Mouse (Mus musculus) embryonic facial prominence, embryonic 12.5 days (tissue): ENCODE results near the gene Csrnp2. TPM values are rescaled to one million over a fixed set of nuclear protein-coding genes. Genes with fewer than 3 reads are reported as not detected.

Source experiments
- ATAC-seq: fragments of 200-750 bp; cut with Nextera tagmentation; 2 replicates; pipeline ENCODE4 v1.8.0; 2017; ENCODE audit not compliant: insufficient number of reproducible peaks, insufficient read depth, low FRiP score, low TSS enrichment
- H3K27ac ChIP-seq: fragments of 300-500 bp; sonication (generic); 2 replicates; pipeline ENCODE4 v1.5.1; 2016; ENCODE audit warnings: mild to moderate bottlenecking
- H3K27me3 ChIP-seq: fragments of 300-500 bp; sonication (generic); 2 replicates; pipeline ENCODE4 v1.6.1; 2016; ENCODE audit warnings: mild to moderate bottlenecking, moderate library complexity
- H3K36me3 ChIP-seq: fragments of 300-500 bp; sonication (generic); 2 replicates; pipeline ENCODE4 v1.6.1; 2016; ENCODE audit warnings: mild to moderate bottlenecking
- H3K4me1 ChIP-seq: fragments of 300-500 bp; sonication (generic); 2 replicates; pipeline ENCODE4 v1.6.1; 2016
- H3K4me2 ChIP-seq: fragments of 300-500 bp; sonication (generic); replicated peaks from 2 replicates; pipeline ENCODE4 v1.6.1; 2016; ENCODE audit warnings: mild to moderate bottlenecking, moderate library complexity
- H3K4me3 ChIP-seq: fragments of 300-500 bp; sonication (generic); 2 replicates; pipeline ENCODE4 v1.5.1; 2016; ENCODE audit warnings: mild to moderate bottlenecking
- H3K9ac ChIP-seq: fragments of 300-500 bp; sonication (generic); 2 replicates; pipeline ENCODE4 v1.6.1; 2016; ENCODE audit warnings: mild to moderate bottlenecking, moderate library complexity
- H3K9me3 ChIP-seq: fragments of 300-500 bp; sonication (generic); 2 replicates; pipeline ENCODE4 v1.6.1; 2016; ENCODE audit warnings: mild to moderate bottlenecking, moderate library complexity
- WGBS: fragments of 180-500 bp; shearing (Covaris S2); methylation state at CpG from one replicate; pipeline ENCODE4 v1.1.7; 2016; 5-methylcytosine and 5-hydroxymethylcytosine counted together
- polyA plus RNA-seq: library from polyadenylated mRNA; unstranded; fragments of >200 nt; fragmentation: Nextera tagmentation; extraction: Ambion mirVana; gene quantifications from 2 replicates; pipeline ENCODE4 v1.2.1, GENCODE M21; 2016

Csrnp2 gene
- polyA plus RNA-seq, 1 experiment from 2014 or later = 34.9 TPM

GRCm38 (mm10) chr15:100456356-100456991 is 38.8 kb downstream of the Csrnp2 start:
- H3K27ac ChIP-seq = no peak overlapping the region
- no peak overlapping the region for H3K4me2 ChIP-seq
- H3K4me3 ChIP-seq = no peak overlapping the region
- H3K4me1 ChIP-seq = peaks cover 3% of the 10 kb centered on the region; the same call in 1 of the 2 replicates
- no peaks in the 10 kb centered on the region for H3K36me3 ChIP-seq
- no peaks in the 10 kb centered on the region for H3K9me3 ChIP-seq
- no peak for ATAC-seq
- 0 out of 2 replicates have a peak, but pooled peaks cover 3% of the 10 kb centered on the region for H3K27me3 ChIP-seq
- WGBS = 60% methylated on average over 7 of the region's 7 CpGs
- H3K9ac ChIP-seq = no peak overlapping the region

DNA sequence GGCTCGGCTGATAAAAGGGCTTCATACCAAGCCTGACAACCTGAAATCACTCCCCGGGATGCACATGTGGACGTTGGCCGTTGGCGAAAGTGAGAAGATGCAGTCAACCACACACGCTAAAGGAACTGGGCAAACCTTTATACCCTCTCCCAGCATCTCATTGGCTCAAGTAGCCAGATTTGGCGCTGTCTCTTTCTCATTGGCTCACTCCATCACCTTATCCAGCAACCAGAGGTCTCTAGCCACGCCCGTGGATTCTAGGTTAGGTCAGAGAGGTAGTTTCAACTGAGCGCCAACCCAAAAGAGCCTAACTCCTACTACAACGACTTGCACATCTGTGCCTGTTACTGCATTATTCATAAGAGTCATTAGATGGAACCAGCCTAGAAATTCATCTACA is 42.8 kb downstream of the Csrnp2 start:
- Histone ChIP-seq H3K4me3 (no peak overlapping the region), H3K9ac (no peak overlapping the region), H3K9me3 (no peaks in the 10 kb centered on the region), H3K4me2 (no peak overlapping the region), H3K27me3 (no peaks in the 10 kb centered on the region), H3K4me1 (peaks cover 9% of the 10 kb centered on the region; the same call in 1 of the 2 replicates), H3K36me3 (no peaks in the 10 kb centered on the region), H3K27ac (no peak overlapping the region)
- ATAC-seq = no peak
- WGBS = 82% methylated on average over 11 of the region's 11 CpGs

DNA sequence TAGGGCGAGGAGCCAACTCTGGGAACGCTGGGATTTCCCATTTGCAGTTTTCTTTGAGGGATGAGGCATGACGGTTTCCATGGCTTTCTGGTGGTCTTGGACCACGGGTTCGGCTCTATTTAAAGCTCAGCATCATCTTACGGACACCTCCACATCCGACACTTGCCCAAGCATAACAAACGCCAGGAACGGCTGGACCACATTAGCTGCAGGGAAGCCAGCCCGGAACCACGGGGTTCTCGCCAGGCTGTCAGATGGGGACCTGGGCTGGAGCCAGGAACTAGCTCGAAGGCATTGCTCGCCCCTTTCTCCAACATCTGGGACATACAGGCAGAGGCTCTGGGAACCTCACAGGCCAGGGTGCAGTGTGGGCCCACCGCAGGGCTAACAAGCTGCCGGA is 44.0 kb downstream of the Csrnp2 start:
- ATAC-seq = no peak
- Histone ChIP-seq H3K4me3 (no peak overlapping the region), H3K4me1 (peaks cover 7% of the 10 kb centered on the region; the same call in 1 of the 2 replicates), H3K9ac (no peak overlapping the region), H3K36me3 (no peaks in the 10 kb centered on the region), H3K27me3 (no peaks in the 10 kb centered on the region), H3K4me2 (no peak overlapping the region), H3K27ac (no peak overlapping the region), H3K9me3 (no peaks in the 10 kb centered on the region)
- WGBS = 49% methylated on average over 16 of the region's 16 CpGs

DNA sequence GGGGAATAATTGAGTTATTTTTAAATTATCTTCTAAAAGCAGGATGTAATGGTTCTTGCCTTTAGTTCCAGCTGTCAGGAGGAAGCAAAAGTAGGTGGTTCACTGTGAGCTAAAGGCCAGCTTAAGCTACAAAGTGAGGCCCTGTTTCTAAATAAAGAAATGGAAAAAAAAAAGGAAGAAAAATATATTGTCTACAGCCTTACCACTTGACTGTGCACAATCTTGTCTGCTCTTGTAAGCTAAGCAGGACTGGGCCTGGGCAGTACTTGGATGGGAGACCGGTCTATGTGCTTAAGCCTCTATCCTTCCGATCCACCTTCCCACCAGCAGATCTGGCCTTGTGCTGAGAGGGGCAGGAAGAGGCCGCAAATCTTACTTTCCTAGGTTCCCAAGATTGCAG is 45.8 kb downstream of the Csrnp2 start:
- peaks cover 7% of the 10 kb centered on the region; the same call in 1 of the 2 replicates for H3K4me1 ChIP-seq
- H3K9me3 ChIP-seq = no peaks in the 10 kb centered on the region
- H3K9ac ChIP-seq = no peak overlapping the region
- 93% methylated on average over 3 of the region's 3 CpGs for WGBS
- no peak overlapping the region for H3K4me2 ChIP-seq
- H3K36me3 ChIP-seq = no peaks in the 10 kb centered on the region
- H3K27ac ChIP-seq = no peak overlapping the region
- no peaks in the 10 kb centered on the region for H3K27me3 ChIP-seq
- no peak for ATAC-seq
- H3K4me3 ChIP-seq = no peak overlapping the region

DNA sequence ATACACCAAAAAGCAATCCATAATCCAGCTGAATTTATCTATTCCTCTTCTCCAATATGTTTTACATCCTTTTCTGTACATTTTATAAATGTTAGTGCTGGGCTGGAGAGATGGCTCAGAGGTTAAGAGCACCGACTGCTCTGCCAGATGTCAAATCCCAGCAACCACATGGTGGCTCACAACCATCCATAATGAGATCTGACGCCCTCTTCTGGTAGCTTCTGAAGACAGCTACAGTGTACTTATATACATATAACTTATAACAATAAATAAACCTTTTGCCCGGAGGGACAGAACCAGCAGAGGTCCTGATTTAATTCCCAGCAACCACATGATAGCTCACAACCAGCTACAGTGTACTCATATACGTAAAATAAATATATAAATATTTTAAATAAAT is 46.7 kb downstream of the Csrnp2 start:
- no peak for ATAC-seq
- no peaks in the 10 kb centered on the region for H3K27me3 ChIP-seq
- H3K36me3 ChIP-seq = no peaks in the 10 kb centered on the region
- H3K4me1 ChIP-seq = peaks cover 11% of the 10 kb centered on the region; the same call in 1 of the 2 replicates
- H3K9me3 ChIP-seq = no peaks in the 10 kb centered on the region
- H3K27ac ChIP-seq = no peak overlapping the region
- H3K4me3 ChIP-seq = no peak overlapping the region
- H3K9ac ChIP-seq = no peak overlapping the region
- H3K4me2 ChIP-seq = no peak overlapping the region
- WGBS = 70% methylated on average over 4 of the region's 4 CpGs

DNA sequence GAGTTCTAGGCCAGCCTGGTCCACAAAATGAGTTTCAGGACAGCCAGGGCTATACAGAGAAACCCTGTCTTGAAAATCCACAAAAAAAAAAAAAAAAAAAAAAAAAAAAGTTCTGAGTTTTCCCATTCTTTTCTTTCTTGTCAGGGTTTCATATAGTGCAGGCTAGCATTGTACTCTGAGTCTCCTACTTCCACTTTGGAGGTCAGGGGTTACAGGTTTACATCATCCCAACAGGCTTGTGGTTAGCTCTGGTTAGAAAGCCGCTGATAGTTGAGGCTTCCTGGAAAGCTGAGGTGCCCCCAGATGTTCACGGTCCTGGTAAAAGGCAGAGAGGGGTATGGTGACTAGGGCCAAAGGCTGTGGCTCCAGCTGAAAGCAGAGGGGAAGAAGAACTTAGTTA is 48.4 kb downstream of the Csrnp2 start:
- Histone ChIP-seq H3K27ac (no peak overlapping the region), H3K9me3 (no peaks in the 10 kb centered on the region), H3K4me2 (no peak overlapping the region), H3K9ac (no peak overlapping the region), H3K36me3 (no peaks in the 10 kb centered on the region), H3K4me1 (peaks cover 11% of the 10 kb centered on the region; the same call in 1 of the 2 replicates), H3K27me3 (no peaks in the 10 kb centered on the region), H3K4me3 (no peak overlapping the region)
- ATAC-seq = no peak
- 78% methylated on average over 2 of the region's 2 CpGs for WGBS

- H3K9ac ChIP-seq = peak overlapping the region; percentile 57
- peak; percentile 91 for ATAC-seq
- peak overlapping the region; percentile 70 for H3K4me2 ChIP-seq
- H3K9me3 ChIP-seq = no peaks in the 10 kb centered on the region
- H3K4me3 ChIP-seq = peak overlapping the region; percentile 50
- no peaks in the 10 kb centered on the region for H3K36me3 ChIP-seq
- H3K27me3 ChIP-seq = no peaks in the 10 kb centered on the region
- H3K27ac ChIP-seq = peak overlapping the region; percentile 88
- WGBS = 8% methylated on average over 19 of the region's 31 CpGs
- 0 out of 2 replicates have a peak, but pooled peaks cover 4% of the 10 kb centered on the region for H3K4me1 ChIP-seq
These were observed 52.0 kb downstream of the Csrnp2 start for GRCm38 (mm10) chr15:100443126-100443922.

DNA sequence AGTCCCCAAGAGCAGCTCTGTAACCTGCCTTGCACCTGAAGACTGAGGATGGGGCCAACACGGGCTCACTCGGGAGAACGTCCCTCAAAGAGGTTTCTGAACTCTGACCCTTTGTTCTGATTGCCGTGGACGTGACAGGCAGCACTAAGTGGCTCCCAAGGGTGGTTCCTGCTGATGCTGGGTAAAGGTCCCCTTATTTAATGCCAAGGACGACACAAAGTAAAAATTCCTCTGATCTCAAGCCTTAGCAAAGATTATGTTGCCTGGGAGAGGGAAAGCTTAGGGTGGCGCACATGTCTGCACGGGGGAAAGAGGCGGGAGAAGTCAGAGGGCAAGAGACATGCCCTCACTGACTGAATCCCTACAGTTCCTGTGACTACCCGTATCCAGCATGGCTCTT is 58.8 kb downstream of the Csrnp2 start:
- H3K4me2 ChIP-seq = no peak overlapping the region
- 62% methylated on average over 10 of the region's 10 CpGs for WGBS
- no peak for ATAC-seq
- no peak overlapping the region for H3K4me3 ChIP-seq
- H3K9me3 ChIP-seq = no peaks in the 10 kb centered on the region
- H3K4me1 ChIP-seq = no peaks in the 10 kb centered on the region
- H3K9ac ChIP-seq = no peak overlapping the region
- no peaks in the 10 kb centered on the region for H3K36me3 ChIP-seq
- no peaks in the 10 kb centered on the region for H3K27me3 ChIP-seq
- H3K27ac ChIP-seq = no peak overlapping the region

GRCm38 (mm10) chr15:100436112-100436511 is 59.2 kb downstream of the Csrnp2 start:
- Histone ChIP-seq H3K9ac (no peak overlapping the region), H3K4me3 (no peak overlapping the region), H3K27me3 (no peaks in the 10 kb centered on the region), H3K4me1 (no peaks in the 10 kb centered on the region), H3K9me3 (no peaks in the 10 kb centered on the region), H3K4me2 (no peak overlapping the region), H3K27ac (no peak overlapping the region), H3K36me3 (no peaks in the 10 kb centered on the region)
- no peak for ATAC-seq
- 92% methylated on average over 4 of the region's 4 CpGs for WGBS

GRCm38 (mm10) chr15:100433234-100433633 is 62.1 kb downstream of the Csrnp2 start:
- H3K9me3 ChIP-seq = no peaks in the 10 kb centered on the region
- no peak overlapping the region for H3K4me3 ChIP-seq
- H3K4me2 ChIP-seq = no peak overlapping the region
- no peaks in the 10 kb centered on the region for H3K27me3 ChIP-seq
- H3K9ac ChIP-seq = no peak overlapping the region
- WGBS = 72% methylated on average over 4 of the region's 4 CpGs
- no peak overlapping the region for H3K27ac ChIP-seq
- no peaks in the 10 kb centered on the region for H3K4me1 ChIP-seq
- H3K36me3 ChIP-seq = no peaks in the 10 kb centered on the region
- no peak for ATAC-seq

- peaks cover 11% of the 10 kb centered on the region; the same call in 1 of the 2 replicates for H3K27me3 ChIP-seq
- H3K4me3 ChIP-seq = no peak overlapping the region
- no peak overlapping the region for H3K9ac ChIP-seq
- no peak overlapping the region for H3K27ac ChIP-seq
- no peak overlapping the region for H3K4me2 ChIP-seq
- H3K9me3 ChIP-seq = no peaks in the 10 kb centered on the region
- H3K4me1 ChIP-seq = no peaks in the 10 kb centered on the region
- no peak for ATAC-seq
- 78% methylated on average over 11 of the region's 11 CpGs for WGBS
- H3K36me3 ChIP-seq = no peaks in the 10 kb centered on the region
These were observed 65.2 kb downstream of the Csrnp2 start for GRCm38 (mm10) chr15:100429959-100430565.
